Mouse (Mus musculus): ENCODE data around the gene Mapk8. TPM values are rescaled to one million over a fixed set of nuclear protein-coding genes. Genes with fewer than 3 reads are reported as not detected.

The Mapk8 gene
- polyA plus RNA-seq, 2 experiments from 2014 or later, result 13.0 to 20.6 TPM

DNA sequence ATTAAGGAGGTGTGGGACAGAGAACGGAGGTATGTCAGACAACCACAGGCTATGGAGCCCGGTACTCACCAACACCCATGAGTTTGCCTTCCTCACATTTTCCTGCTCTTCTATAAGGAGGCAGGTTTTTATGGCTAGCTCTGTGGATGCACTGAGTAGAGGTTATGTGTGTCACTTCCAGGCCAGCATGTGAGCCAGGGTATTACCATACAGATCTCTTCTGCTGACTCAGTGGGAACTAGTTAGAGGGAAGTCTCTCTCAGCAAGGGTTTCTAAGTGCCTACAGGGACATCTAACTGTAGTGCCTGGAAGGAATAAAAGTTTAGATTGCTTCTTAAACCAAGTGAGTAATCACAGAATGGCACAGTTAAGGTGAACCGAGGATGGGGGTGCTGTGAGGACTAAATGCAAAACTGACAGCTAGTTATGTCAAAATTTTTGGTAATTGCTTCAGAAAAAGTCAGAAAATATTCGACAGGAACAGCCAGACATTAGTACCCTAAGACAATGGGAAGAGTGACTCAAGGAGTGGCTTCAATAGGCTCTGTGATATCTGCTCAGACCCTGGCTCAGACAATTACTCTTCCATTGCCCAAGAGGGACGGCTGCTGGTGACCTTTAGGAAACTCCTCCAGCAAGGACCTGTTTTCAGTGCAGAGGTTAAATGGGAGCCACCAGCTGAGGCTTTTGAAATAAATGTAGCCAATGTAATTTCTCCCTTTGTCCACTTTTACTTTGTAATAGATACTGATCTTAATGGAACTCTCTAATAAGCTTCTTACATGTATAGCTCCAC is 48.7 kb downstream of the Mapk8 start:
- no peak for ATAC-seq

DNA sequence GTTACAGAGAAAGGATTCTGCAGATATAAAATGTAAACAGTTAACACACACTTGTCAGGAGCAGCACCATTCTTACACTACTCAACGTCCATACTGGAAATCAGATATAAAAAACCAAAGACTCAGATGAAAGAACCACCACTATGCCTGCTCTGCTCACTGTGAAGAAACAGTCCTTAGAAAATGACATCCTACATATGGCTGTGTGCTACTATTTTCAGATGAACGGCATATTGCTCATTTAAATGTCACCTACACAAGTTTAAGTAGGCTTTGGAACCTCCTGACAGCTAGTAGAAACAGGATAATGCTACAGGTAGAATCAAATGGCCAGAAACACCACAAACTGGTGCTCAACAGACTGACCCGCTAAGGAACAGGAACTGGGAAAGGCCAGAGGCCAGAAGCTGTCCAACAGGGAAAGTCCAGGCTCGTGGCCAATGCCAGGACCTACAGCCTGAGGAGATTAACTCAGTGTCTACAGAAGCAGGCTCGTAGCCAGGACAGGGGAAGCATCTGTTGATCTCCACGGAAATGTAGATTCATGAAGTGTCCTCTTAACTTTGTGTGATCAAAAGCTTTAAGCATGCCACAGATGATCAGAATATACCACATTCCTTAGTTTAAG is 66.0 kb downstream of the Mapk8 start:
- no peak for ATAC-seq

DNA sequence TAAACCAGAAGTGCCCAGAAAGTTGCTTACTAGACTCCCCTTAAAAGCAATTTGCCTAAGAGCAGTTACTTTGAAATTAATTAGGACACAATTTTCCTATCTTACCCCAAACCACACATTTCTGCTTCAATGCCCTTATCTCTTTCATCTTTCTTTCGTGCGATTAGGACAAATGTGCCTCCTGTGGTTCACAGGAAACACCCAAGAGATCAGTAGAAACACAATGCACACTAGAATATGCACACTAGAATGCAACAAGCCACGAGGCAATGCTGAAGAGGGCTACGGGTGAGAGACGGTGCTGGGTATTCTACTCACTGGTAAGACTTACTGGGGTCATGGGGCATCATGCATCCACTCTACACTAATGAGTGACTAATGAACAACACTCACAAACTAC is 68.2 kb downstream of the Mapk8 start:
- no peak for ATAC-seq

DNA sequence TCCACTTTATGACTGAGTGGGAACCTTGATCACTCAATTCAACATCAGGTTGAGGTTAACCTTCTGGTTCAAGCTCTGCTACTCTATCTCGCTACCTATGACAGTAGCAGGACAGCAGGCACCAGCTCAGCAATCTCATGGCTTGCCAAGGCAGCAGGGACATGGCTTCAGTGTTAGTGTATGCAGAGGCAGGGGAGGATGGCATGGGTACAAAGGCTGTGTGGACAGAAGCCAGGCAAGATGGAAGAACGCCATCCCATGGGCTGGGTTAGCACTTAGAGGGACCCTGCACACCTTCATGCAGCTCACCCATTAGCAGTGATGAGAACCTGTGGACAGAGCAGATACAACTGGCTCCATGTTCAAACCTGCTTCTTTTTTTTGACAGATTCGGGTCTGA is 69.7 kb downstream of the Mapk8 start:
- ATAC-seq, result no peak

DNA sequence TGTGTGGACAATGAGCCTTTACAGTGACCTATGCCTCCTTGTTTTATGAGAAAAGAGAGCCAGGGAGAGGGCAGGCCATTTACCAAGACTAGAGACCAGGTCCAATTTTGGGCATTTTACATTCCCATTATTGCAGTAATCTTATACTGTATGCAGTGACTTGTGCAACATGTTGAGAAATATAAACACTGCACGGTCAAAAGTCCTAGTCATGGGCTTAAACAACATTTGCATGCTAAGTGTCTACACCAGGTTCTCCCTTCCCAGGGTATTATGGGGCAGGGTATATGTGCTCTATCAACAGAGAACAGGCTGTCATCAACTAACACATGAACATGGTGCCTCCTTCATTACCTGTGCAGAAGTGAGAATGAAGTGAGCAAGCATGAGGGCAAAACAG is 72.9 kb downstream of the Mapk8 start:
- no peak for ATAC-seq

DNA sequence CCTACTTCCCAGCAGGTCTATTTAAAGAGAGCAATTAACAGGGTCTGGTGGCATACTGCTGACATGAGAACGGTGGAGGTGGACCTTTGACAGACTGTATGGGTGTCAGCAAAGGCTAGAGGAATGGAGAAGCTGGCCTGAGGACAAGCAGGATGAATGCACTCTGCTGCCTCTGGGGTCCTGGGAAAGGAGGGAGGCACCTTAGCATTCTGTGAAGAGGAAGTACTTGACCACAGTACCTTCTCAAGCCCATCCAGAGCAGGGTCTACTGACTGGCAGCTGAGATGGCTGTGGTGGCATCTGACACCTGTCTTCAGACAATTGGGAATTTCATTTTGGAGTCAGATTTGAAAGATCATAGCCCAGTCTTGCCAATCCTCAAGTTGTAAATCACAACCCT is 73.7 kb downstream of the Mapk8 start:
- no peak for ATAC-seq

DNA sequence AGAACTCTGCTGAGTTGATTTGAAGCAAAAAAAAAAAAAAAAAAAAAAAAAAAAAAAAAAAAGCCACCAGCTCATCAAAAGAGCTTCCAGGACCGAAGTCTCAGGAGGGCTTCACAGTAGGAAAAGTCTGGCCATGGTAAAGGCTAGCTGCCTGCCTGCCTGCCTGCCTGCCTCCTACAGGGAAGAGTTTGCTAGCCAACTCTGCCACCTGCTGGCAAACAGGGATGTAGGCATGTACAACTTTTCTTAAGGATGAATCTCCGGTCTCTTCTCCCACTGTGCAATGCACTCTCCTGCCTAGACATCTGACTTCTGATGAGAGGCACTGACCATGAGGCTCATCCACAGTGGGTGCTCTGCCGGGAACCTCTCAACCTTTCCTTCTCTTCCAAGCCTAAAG is 75.7 kb downstream of the Mapk8 start:
- no peak for ATAC-seq

DNA sequence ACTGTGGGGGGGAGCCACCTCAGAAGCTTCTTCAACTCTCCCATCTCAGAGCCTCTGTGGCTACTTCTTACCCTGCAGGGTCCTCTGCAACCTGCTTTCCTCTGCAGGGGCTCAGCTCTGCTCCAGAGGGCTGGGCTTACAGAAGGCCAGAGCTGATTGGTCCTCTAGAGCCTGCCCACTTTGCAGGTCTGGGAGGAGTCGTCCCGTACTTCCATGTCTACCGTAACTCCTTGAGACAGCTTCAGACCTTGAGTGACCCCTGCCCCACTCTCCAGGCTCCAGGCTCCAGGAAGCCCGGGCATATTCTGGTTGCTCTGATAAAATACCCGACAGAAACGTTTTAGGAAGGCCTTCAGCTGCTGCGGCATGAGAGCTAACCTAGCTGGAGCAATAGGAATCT is 76.9 kb downstream of the Mapk8 start:
- ATAC-seq, result no peak

DNA sequence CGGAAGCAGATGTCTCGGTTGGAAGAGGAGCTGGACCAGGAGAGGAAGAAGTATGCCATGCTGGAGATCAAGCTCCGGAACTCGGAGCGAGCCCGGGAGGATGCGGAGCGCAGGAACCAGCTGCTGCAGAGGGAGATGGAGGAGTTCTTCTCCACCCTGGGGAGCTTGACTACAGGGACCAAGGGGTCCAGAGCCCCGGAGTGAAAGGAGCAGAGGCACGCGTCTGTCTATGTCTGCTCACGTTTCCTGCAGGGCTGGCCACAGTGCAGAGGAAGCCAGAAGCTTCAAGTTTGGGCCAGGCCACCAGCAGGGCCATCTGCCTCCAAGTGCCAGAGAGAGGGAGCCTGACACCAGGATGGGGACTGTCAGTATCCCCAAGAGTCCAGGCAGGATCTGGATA is 77.6 kb downstream of the Mapk8 start:
- ATAC-seq, result no peak

DNA sequence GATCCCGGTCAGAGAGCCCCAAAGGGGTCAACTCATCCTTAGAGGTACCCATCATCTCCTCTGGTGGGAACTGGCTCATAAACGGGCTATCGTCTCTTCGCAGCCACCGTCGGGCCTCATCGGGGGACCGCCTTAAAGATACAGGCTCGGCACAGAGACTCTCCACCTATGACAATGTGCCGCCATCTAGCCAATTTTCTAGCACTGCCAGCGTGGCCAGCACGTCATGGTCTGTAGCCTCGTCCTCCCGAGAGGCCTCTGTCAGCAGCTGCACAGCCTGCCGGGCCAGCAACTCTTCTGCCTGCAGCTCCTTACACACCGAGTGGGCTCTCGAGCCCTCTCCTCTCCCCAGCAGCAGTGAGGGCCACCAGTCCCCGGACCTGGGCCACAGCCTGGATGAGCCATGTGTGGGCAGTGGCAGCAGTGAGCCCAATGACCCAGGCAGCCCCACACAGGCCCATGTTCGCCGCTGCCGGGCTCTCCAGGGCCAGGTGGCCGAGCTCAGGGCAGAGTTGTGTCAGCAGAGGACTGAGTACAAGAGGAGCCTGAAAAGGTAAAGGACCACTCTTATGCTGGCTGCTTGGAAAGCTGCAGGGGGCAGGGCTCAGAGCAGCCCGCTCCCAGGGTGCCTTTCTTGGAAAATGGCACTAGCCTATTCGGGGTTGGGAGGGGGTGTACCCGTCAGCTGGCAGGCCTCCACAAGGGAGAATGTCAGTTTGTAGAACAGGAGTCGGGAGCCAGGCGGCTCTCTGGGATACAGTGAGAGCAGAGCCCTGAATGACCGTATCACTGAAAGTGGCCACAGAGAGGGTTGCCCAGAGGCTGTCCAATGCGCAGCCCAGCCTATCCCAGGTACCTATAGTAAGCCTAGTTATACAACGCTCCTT is 79.8 kb downstream of the Mapk8 start:
- no peak for ATAC-seq

DNA sequence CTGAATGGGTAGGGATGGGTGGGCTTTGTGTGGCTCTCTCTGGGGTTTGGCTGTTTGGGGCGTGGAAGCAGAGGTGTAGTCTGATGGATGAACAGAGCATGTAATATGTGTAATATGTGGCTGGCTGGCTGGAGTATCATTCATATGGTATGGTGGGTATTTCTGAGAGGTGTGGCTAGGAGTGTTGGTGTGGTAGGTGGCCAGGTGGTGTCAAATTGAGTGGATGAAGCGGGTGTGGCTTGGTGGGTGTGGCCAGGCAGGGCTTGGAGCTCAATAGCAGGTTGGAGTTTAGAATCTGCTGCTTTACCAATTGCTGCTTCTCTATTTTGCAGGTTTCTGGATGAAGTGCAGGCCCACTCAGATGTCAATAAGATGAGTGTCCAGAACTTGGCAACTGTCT is 82.9 kb downstream of the Mapk8 start:
- no peak for ATAC-seq

DNA sequence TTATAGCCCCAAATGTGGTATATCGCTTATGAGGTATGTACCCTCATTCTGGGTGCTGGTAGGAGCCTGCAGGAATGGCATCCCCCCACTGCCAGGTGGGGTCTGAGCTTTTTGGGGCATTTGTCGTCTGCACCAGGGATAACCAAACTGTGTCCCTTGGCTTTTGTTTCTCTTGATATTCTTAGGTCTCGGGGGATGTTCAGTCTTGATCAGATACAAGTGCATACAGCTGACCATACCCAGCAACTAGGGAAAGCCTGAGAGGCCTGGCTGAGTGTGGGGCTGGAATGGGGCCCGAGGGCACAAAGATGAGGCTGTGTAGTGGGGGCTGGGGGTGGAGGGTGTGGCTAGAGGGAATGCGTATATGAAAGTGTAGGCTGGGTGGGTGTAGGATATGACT is 83.3 kb downstream of the Mapk8 start:
- no peak for ATAC-seq

DNA sequence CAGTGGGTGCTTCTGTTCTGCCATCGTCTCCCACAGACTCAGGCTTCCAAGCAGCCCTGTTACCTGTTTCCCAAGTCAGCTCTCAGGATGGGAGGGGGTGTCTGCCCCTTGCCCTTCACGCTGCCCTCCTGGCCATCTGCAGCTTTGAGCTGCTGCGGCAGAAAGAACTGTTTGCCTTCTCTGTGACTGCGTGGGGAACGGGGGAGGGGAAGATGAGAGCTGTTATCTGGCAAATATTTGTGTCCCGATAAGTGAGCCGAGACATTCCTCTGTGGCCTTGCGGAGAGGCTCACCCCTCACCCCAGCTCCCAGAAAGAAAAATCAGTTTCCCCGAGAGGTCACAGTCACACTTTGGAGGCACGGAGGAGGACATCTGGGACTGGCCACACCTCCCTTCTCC is 84.2 kb downstream of the Mapk8 start:
- ATAC-seq, result no peak

DNA sequence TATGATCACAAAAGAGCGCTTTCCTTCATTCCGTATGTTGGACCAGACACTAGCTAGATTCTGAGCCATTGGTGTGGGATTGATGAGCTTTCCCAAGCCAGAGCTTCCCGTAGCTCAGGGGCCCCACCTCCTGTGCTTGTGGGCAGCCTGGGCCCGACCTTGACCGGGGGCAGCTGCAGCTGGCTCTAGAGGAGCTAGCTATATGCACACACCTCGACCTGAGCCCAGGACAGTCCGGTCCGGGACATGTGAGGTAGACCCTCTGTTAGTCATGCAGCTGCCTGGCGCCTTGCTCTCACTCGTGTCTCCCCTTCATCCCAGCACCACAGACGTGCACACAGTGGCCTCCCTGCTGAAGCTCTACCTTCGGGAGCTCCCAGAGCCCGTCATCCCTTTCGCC is 84.8 kb downstream of the Mapk8 start:
- ATAC-seq, result no peak

DNA sequence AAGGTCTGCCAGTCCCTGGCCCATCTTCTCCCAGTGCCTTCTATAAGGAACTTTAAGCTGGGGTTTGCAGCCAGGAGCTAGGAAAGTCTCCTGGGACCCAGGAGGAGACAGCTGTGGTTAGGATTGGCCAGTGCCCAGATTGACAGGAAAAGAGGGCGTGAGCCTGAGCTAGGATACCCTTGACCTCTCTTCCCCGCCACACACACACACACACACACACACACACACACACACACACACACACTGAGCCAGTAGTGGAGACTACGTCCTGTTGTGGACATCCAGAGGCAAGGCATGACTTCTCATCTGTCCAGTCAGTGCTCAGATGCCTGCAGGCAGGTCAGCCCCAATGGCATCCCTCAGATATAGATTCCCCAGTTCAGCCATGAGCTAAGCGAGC is 85.4 kb downstream of the Mapk8 start:
- no peak for ATAC-seq

DNA sequence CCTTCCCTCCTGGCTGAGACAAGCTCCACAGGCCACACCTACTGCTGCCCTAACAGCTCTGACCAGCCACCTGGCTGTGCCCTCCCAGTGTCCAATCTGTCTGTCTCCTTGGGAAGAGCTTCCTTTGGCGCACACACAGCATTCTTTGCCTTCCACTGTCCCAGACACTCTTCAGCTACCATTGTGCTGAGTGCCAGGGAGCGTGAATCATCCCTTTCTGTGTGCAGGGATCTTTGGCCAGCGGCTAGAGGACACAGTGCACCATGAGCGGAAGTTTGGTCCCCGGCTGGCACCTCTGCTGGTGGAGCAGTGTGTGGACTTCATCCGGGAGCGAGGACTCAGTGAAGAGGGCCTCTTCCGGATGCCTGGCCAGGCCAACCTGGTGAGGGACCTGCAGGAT is 88.1 kb downstream of the Mapk8 start:
- ATAC-seq, result no peak

DNA sequence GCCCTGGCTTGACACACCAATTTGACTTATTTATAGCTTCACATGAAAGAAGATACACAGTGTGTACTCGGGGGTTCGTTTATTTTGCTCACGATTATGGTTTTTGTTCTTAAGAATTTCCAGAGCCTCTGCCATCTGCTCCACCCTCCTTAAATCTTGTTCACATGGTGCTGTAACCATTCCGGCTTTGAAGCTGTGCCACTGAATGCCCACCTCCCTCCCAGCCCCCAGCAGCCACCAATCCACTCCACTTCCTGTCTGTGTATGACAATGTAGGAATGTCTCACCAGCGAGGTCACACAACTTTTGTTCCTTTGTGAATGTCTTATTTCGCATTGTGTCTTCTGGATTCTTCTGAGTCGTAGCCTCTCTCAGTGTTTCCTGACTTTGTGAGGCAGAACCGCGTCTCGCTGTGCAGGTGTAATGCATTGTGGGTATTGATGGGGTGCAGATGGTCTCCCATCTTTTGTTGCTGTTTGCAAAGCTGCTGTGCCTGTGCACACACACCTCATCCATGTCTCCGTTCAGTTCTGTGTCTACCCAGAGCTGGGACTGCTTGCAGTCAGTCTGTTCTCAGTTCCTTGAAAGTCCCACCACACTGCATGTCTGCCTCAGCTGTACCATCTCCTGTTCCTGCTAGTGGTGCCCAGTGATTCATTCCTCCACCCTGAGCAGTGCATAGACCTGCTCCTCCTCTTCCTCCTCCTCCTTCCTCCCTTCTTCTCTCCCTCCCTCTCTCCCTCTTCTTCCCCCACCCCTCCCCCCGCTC is 89.2 kb downstream of the Mapk8 start:
- no peak for ATAC-seq

DNA sequence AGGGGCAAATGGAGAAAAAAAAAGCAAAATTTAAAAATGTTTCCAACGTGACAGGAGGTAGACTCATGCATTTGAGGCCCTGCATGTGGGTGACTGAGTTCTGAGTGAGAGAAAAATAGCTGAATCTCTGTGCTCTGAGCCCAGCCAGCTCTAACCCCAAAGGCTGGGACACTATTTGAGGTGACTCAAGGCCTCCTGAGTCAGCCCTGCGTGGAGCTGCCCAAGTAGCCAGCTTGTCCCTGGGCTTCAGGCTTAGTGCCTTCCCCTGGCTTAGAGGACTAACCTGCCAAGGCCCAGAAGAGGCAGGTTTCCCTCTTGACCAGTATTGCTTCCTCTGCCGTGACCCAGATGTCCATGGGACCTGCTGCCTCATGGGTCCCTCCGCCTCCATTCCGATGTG is 91.7 kb downstream of the Mapk8 start:
- ATAC-seq, result no peak

DNA sequence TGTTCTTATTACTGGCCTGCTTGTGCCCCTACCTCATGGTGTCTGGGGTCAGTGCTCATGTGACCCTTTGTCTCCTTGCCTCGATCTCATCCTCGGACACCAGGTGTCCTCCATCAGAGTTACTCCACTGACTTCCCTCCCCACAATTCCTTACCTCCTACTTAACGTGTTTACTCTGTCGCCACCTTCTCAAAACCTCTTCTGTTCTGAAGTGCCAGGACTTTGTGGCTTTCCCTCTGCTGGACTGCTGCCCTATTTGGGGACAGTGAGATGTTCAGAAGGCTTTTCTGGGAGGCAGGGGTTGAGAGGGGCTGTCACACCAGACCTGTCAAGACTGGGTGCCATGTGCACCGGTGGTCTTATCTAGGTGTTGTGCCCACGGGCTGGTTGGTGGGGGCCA is 94.1 kb downstream of the Mapk8 start:
- ATAC-seq, result no peak

DNA sequence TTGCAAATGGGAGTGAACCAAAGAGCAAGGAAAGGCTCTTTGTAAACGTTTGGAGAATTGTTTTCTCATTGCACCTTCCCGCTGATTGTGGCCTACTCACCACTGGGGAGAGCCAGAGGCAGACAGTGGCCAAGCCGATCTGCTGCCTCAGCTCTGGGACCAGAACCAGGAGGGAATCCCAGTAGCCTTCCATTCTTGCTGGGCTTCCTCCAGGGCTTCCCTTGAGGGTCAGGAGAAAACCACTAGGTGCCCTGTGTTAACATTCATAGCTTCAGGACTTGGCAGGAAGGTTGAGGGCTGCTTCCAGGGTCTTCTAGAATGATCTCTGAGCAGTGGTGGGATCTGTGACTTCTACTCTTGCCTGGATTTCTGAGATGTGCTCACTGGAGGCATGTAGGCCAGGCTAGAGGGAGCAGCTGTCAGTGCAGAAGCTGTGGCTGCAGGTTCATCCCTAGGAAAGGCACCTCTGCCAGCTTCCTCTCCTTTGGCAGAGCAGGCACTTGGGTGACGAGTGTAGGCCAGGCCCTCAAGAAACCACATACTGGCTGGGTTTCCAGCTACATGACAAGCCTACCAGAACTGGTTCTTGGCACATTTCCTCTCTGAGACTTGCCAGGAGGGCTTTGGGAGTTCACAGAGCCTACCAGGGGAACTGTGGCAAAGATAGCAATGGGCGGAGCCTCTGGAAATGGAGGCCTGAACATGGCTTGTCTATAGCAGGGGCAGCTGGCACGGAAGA is 94.8 kb downstream of the Mapk8 start:
- ATAC-seq, result no peak

DNA sequence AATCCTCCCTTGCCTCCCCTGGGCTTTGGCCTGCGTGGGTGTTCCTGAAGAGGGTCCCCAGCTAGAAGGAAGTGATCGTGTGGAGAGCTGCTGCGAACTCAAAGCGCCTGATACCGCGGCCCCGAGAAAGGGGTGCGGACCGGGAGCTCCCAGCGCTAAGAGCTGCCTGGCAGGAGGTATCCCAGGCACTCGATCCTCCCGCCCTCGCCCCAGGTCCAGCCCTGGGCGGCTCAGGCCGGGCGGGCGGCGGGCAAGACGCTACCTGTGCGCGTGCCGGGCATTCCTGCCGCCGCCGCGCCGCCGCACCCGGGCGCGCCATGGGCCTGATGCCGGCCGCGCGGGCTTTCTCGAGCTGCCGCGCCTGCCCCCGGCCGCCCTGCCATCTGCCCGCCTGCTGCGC is 95.9 kb downstream of the Mapk8 start:
- ATAC-seq, result no peak

DNA sequence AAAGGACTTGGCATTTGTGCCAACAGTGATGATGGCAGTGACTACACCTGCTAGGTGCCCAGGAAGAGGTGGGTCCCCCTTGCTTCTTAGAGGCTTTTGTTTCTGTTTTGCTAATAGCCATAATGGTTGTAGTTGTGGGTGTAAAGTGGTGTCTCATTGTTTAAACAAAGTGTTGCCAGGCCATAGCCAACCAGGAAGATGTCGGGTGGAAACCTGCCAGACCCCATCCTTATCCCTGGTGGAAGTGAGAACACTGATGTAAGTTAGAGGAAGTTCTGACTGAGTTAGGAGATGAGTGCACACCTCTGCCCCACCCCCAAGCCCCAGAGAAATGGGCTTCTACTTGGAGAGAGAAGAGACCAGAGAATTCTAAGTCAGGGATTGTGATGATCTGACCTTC is 98.8 kb downstream of the Mapk8 start:
- ATAC-seq, result no peak
